Mouse (Mus musculus) spleen, adult 2 months (tissue): Measurements from ENCODE around the gene Nemp1. TPM values are rescaled to one million over a fixed set of nuclear protein-coding genes. Genes with fewer than 3 reads are reported as not detected.
A peak's percentile ranks its signal among the peaks of the same experiment; 100 is the strongest.

ENCODE experiments used
- DNase-seq, 2 experiments: peaks; one replicate each; pipeline versions ENCODE4 v3.0.0 to v3.0.0-alpha.2; 2012 to 2021; ENCODE audit warnings: low spot score in 2 of 2, low read depth in 1 of 2
- H3K27ac ChIP-seq: fragments of 200-500 bp; 2 replicates; pipeline ENCODE4 v1.5.1; 2012; ENCODE audit warnings: low read length, inconsistent platforms; ENCODE audit not compliant: insufficient read depth
- H3K27me3 ChIP-seq: fragments of 200-500 bp; 2 replicates; pipeline ENCODE4 v1.6.1; 2012; ENCODE audit warnings: mild to moderate bottlenecking, moderate library complexity, low read length, inconsistent platforms; ENCODE audit not compliant: control insufficient read depth, insufficient read depth
- H3K36me3 ChIP-seq: fragments of 200-500 bp; 2 replicates; pipeline ENCODE4 v1.6.1; 2012; ENCODE audit warnings: mild to moderate bottlenecking, low read length, inconsistent platforms; ENCODE audit not compliant: control insufficient read depth, insufficient read depth
- H3K4me1 ChIP-seq: fragments of 200-500 bp; 2 replicates; pipeline ENCODE4 v1.6.1; 2011; ENCODE audit warnings: inconsistent platforms; ENCODE audit not compliant: control insufficient read depth, insufficient read depth, insufficient read length
- H3K4me3 ChIP-seq: fragments of 200-500 bp; 2 replicates; pipeline ENCODE4 v1.5.1; 2011; ENCODE audit warnings: mild to moderate bottlenecking, inconsistent platforms; ENCODE audit not compliant: insufficient read depth, insufficient read length; ENCODE audit errors: extremely low read depth
- CTCF ChIP-seq: fragments of 200-500 bp; IDR thresholded peaks from 2 replicates; pipeline ENCODE4 v1.5.1; 2011; ENCODE audit warnings: mild to moderate bottlenecking, inconsistent platforms; ENCODE audit not compliant: insufficient read depth, insufficient read length, insufficient replicate concordance; ENCODE audit errors: extremely low read depth
- POLR2A ChIP-seq: fragments of 200-500 bp; IDR thresholded peaks from 2 replicates; pipeline ENCODE4 v1.6.1; 2011; ENCODE audit warnings: low read depth, low read length, inconsistent platforms
- WGBS: fragments of 180-500 bp; shearing (Covaris S2); methylation state at CpG from one replicate; pipeline ENCODE4 v1.1.7; 2018; 5-methylcytosine and 5-hydroxymethylcytosine counted together
- polyA plus RNA-seq: library from polyadenylated mRNA; depleted of rRNA; stranded (reverse); fragments of >200 nt; gene quantifications from 2 replicates; pipeline ENCODE4 v1.2.3, GENCODE M21; 2012; rRNA removed

The Nemp1 gene
- 3.2 and 3.5 TPM in 2 replicates for polyA plus RNA-seq

DNA sequence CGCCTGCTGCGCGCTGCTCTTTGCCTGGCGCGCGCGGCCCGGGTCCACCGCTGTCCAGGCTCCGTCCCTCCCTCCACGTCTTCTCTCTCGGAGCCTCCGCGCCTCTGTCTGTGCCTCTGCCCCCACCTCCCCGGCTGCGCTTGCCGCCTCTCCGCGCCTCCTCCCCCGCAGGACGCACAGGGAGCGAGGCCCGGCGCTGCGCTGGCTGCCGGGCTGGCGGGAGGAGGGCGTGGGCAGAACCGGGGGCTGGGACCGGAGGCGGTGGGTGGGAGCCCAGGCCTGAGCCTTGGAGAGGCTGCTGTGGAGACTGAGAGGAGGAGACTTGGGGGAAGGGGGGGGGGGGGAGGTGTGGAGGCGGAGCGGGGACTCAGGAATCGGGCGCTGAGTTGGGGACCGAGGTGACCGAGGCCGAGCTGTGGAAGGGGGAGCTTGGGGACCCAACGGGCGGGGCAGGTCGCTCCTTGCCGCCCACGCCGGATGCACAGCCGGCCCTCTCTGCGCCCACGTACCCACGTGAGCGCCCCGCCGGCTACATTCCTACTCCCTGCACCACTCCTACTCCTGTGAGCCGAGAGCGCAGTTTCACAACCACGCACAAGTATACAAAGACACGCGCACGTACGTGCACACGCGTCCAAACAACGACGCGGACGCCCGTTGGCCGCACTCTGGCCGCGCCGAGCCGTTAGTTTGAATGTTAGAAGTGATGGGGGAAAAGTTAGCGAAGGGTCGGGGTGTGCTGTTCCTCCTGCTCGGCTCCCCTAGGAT, at the start of gene Nemp1:
TSS of gene Nemp1 (plus strand) at position 401 of the 768 bp plus-strand sequence.
- TF ChIP-seq CTCF (no peak), POLR2A (peak; percentile 47)
- under 1% methylated on average over 67 of the region's 73 CpGs for WGBS
- peak within 1 kb of the TSS; percentile 62 for H3K4me3 ChIP-seq
- no peaks in the 10 kb centered on the region for H3K27me3 ChIP-seq
- DNase-seq, result peak; percentile 56 to 81
- H3K4me1 ChIP-seq, result peaks cover 31% of the 10 kb centered on the region
- peak within 1 kb of the TSS; percentile 95 for H3K27ac ChIP-seq
- H3K36me3 ChIP-seq, result peaks cover 12% of the 10 kb centered on the region

GRCm38 (mm10) chr10:127617294-127617693, 49.4 kb upstream of the Nemp1 start:
- no peak for DNase-seq
- 90% methylated on average over 4 of the region's 4 CpGs for WGBS
- no peak overlapping the region for H3K27ac ChIP-seq
- TF ChIP-seq POLR2A (no peak), CTCF (no peak)
- H3K27me3 ChIP-seq, result peaks cover 7% of the 10 kb centered on the region
- no peak overlapping the region for H3K4me3 ChIP-seq
- H3K36me3 ChIP-seq, result no peaks in the 10 kb centered on the region
- H3K4me1 ChIP-seq, result peaks cover 6% of the 10 kb centered on the region; the same call in 1 of the 2 replicates

GRCm38 (mm10) chr10:127618173-127618572, 48.5 kb upstream of the Nemp1 start:
- 55% methylated on average over 6 of the region's 6 CpGs for WGBS
- DNase-seq, result no peak
- TF ChIP-seq POLR2A (no peak), CTCF (no peak)

DNA sequence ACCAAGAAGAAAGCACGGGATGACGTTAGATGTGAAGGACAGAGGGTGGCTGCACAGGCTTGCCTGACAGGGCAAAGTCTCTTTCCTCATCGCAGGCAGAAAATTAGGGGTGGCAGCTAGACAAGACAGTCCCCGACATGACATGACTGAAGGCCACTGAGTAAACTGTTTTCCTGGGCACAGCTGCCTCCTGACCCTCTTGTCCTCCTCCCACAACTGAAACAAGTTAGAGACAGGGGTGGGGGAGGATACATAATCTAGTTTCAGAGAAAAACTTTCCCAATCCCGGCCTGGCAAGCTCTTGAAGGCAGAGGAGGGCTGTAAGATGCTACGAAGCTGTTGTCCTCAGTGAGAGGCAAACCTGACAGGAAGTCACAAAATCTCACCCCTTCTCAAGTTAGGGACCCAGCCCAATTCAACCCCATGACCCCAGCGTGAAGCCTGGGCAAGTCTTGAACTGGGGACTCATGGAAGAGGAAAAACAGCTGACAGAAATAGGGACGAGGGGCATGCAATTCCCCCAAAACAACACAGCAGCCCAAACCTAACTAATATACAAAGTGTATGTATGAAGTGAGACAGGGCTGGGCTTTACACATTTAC, 47.5 kb upstream of the Nemp1 start:
- DNase-seq, result no peak
- peaks cover 6% of the 10 kb centered on the region; the same call in 1 of the 2 replicates for H3K4me1 ChIP-seq
- H3K27ac ChIP-seq, result peak overlapping the region; percentile 17
- peak overlapping the region; percentile 29; the same call in 1 of the 2 replicates for H3K4me3 ChIP-seq
- peaks cover 7% of the 10 kb centered on the region for H3K27me3 ChIP-seq
- H3K36me3 ChIP-seq, result no peaks in the 10 kb centered on the region
- WGBS, result 66% methylated on average over 8 of the region's 8 CpGs
- TF ChIP-seq CTCF, result no peak
- no peak for TF ChIP-seq POLR2A

More at GRCm38 (mm10) chr10:127618173-127618572, 48.5 kb upstream of the Nemp1 start:
- Histone ChIP-seq H3K27me3 (peaks cover 7% of the 10 kb centered on the region), H3K4me3 (no peak overlapping the region), H3K36me3 (no peaks in the 10 kb centered on the region), H3K27ac (peak overlapping the region; percentile 17; the same call in 1 of the 2 replicates), H3K4me1 (peaks cover 6% of the 10 kb centered on the region; the same call in 1 of the 2 replicates)

DNA sequence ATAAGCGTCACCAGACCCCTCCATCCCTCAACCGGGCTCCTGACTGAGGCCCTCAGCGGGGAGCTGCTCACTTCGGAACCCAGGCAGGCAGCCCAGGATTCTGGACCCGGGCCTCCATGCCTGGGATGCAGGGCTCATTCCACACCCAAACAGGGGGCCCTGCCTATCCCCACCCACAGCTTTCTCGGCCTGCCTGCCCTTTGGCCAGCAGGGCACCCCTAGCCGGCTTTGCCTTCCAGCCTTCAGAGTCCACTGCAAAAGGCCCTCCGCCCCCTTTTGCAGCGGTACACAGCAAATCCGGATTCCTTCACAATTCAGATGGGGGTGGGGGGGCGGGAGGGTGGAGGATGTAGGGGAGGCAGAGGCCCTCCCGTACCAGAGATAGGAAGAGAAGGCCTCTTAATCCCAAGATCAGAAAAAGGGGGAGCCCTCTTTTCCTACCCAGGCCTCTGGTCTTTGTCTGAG, 46.7 kb upstream of the Nemp1 start:
- DNase-seq, result no peak

DNA sequence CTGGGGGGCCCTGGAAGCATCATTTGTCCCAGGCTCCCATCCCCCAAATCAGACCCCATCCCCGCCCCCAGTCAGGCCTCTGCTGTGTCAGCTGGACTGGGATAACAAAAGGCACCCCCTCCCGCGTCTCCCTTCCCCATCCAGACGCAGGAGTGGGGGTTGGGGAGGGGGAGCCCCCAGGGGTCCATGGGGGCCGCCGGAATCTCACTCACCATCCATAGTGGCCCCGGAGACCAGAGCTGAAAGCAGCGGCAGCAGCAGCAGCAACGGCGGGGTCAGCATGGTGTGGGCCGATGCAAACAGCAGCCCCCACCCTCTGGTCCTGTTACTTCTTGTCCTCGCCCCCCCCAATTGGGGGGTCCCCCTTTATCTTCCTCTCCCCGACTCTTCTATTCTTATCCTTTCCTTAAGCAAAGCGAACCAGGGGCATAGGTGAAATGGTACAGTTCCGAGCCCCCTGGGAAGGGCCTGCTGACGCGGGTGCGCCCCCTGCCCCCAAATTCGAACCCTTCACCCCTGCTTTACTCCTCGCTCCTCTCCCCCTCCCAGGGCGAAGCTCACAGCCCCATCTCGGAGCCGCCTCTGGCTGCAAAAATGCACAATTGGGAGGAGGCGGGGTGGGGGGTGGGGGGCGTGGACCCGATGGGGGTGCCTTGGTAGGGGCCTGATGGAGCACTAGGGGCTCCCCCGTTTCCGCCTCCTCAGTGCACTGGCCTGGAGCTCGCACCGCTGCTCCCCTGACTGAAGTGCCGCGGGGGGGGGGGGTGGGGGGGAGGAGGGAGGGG, 46.1 kb upstream of the Nemp1 start, which contains the start of gene Lrp1:
TSS of gene Lrp1 (minus strand) at position 743 of the 785 bp plus-strand sequence.
- DNase-seq, result no peak
- WGBS, result 18% methylated on average over 26 of the region's 32 CpGs
- peaks cover 7% of the 10 kb centered on the region for H3K27me3 ChIP-seq
- no peaks in the 10 kb centered on the region for H3K36me3 ChIP-seq
- peaks cover 6% of the 10 kb centered on the region; the same call in 1 of the 2 replicates for H3K4me1 ChIP-seq
- no peak for TF ChIP-seq POLR2A
- TF ChIP-seq CTCF, result no peak
- H3K4me3 ChIP-seq, result peak within 1 kb of the TSS; percentile 67
- H3K27ac ChIP-seq, result peak within 1 kb of the TSS; percentile 81

More for the DNA sequence above, 46.7 kb upstream of the Nemp1 start:
- peak overlapping the region; percentile 17 for H3K27ac ChIP-seq
- 75% methylated on average over 12 of the region's 12 CpGs for WGBS
- no peak for TF ChIP-seq POLR2A
- no peak for TF ChIP-seq CTCF
- H3K4me3 ChIP-seq, result peak overlapping the region; percentile 57; the same call in 1 of the 2 replicates
- peaks cover 6% of the 10 kb centered on the region; the same call in 1 of the 2 replicates for H3K4me1 ChIP-seq
- H3K27me3 ChIP-seq, result peaks cover 7% of the 10 kb centered on the region
- no peaks in the 10 kb centered on the region for H3K36me3 ChIP-seq
